Mouse (Mus musculus): ENCODE results near the gene Tas1r1. TPM values are rescaled to one million over a fixed set of nuclear protein-coding genes. Genes with fewer than 3 reads are reported as not detected.
"Not testable (repeated sequence)": the region's sequence is repeated elsewhere in the genome, so short reads cannot be mapped to it uniquely, and the experiment has no call there.

Gene Tas1r1
- polyA plus RNA-seq, 1 experiment from 2014 or later: 1.2 TPM

GRCm38 (mm10) chr4:152036464-152036863, 1.9 kb downstream of the Tas1r1 start:
- H3K9me3 ChIP-seq (ENCODE audit: control insufficient read depth, low read length); H3K27ac ChIP-seq (replicated peaks; ENCODE audit: low read depth, low read length); H3K27me3 ChIP-seq (ENCODE audit: control insufficient read depth, insufficient read depth, low read length); H3K4me2 ChIP-seq (ENCODE audit: low read length); H3K36me3 ChIP-seq (ENCODE audit: control insufficient read depth, insufficient read depth, low read length); H3K9ac ChIP-seq (replicated peaks; ENCODE audit: low read length); H3K4me1 ChIP-seq (ENCODE audit: control insufficient read depth, insufficient read depth, low read length); DNase-seq; H3K4me3 ChIP-seq (replicated peaks; ENCODE audit: low read depth, low read length); ATAC-seq (ENCODE audit: low FRiP score, low TSS enrichment): not testable (repeated sequence)
- WGBS: 92% methylated on average over 6 of the region's 6 CpGs

GRCm38 (mm10) chr4:152032922-152033321, 5.4 kb downstream of the Tas1r1 start:
- H3K27ac ChIP-seq (replicated peaks; ENCODE audit: low read depth, low read length): no peak overlapping the region
- no peak for DNase-seq
- no peaks in the 10 kb centered on the region for H3K27me3 ChIP-seq (ENCODE audit: control insufficient read depth, insufficient read depth, low read length)
- H3K4me3 ChIP-seq (replicated peaks; ENCODE audit: low read depth, low read length): no peak overlapping the region
- no peaks in the 10 kb centered on the region for H3K9me3 ChIP-seq (ENCODE audit: control insufficient read depth, low read length)
- H3K4me1 ChIP-seq (ENCODE audit: control insufficient read depth, insufficient read depth, low read length): peaks cover 10% of the 10 kb centered on the region
- ATAC-seq (ENCODE audit: low FRiP score, low TSS enrichment): no peak
- H3K9ac ChIP-seq (replicated peaks; ENCODE audit: low read length): no peak overlapping the region
- WGBS: 91% methylated on average over 13 of the region's 13 CpGs
- no peaks in the 10 kb centered on the region for H3K36me3 ChIP-seq (ENCODE audit: control insufficient read depth, insufficient read depth, low read length)
- no peak overlapping the region for H3K4me2 ChIP-seq (ENCODE audit: low read length)

- no peak overlapping the region for H3K4me3 ChIP-seq (replicated peaks; ENCODE audit: low read depth, low read length)
- H3K27ac ChIP-seq (replicated peaks; ENCODE audit: low read depth, low read length): no peak overlapping the region
- no peak for ATAC-seq (ENCODE audit: low FRiP score, low TSS enrichment)
- no peaks in the 10 kb centered on the region for H3K9me3 ChIP-seq (ENCODE audit: control insufficient read depth, low read length)
- no peaks in the 10 kb centered on the region for H3K36me3 ChIP-seq (ENCODE audit: control insufficient read depth, insufficient read depth, low read length)
- H3K4me2 ChIP-seq (ENCODE audit: low read length): 0 out of 2 replicates have a peak overlapping the region, but pooled peaks have one; percentile 8
- no peak overlapping the region for H3K9ac ChIP-seq (replicated peaks; ENCODE audit: low read length)
- H3K27me3 ChIP-seq (ENCODE audit: control insufficient read depth, insufficient read depth, low read length): no peaks in the 10 kb centered on the region
- 69% methylated on average over 4 of the region's 4 CpGs for WGBS
- H3K4me1 ChIP-seq (ENCODE audit: control insufficient read depth, insufficient read depth, low read length): peaks cover 29% of the 10 kb centered on the region
- peak; percentile 57 for DNase-seq
These were observed 8.4 kb downstream of the Tas1r1 start for GRCm38 (mm10) chr4:152029997-152030396.

- WGBS: 34% methylated on average over 5 of the region's 5 CpGs
- Histone ChIP-seq H3K4me2 (ENCODE audit: low read length) (no peak overlapping the region), H3K9me3 (ENCODE audit: control insufficient read depth, low read length) (no peaks in the 10 kb centered on the region), H3K27me3 (ENCODE audit: control insufficient read depth, insufficient read depth, low read length) (no peaks in the 10 kb centered on the region), H3K36me3 (ENCODE audit: control insufficient read depth, insufficient read depth, low read length) (no peaks in the 10 kb centered on the region), H3K4me3 (replicated peaks; ENCODE audit: low read depth, low read length) (no peak overlapping the region), H3K27ac (replicated peaks; ENCODE audit: low read depth, low read length) (no peak overlapping the region), H3K4me1 (ENCODE audit: control insufficient read depth, insufficient read depth, low read length) (peaks cover 29% of the 10 kb centered on the region), H3K9ac (replicated peaks; ENCODE audit: low read length) (no peak overlapping the region)
- DNase-seq (no peak), ATAC-seq (ENCODE audit: low FRiP score, low TSS enrichment) (no peak)
These were observed 9.3 kb downstream of the Tas1r1 start for GRCm38 (mm10) chr4:152029087-152029486.

- no peaks in the 10 kb centered on the region for H3K9me3 ChIP-seq (ENCODE audit: control insufficient read depth, low read length)
- DNase-seq (no peak), ATAC-seq (ENCODE audit: low FRiP score, low TSS enrichment) (no peak)
- H3K4me2 ChIP-seq (ENCODE audit: low read length): peak overlapping the region; percentile 96
- H3K27me3 ChIP-seq (ENCODE audit: control insufficient read depth, insufficient read depth, low read length): no peaks in the 10 kb centered on the region
- peaks cover 4% of the 10 kb centered on the region for H3K36me3 ChIP-seq (ENCODE audit: control insufficient read depth, insufficient read depth, low read length)
- peaks cover 29% of the 10 kb centered on the region for H3K4me1 ChIP-seq (ENCODE audit: control insufficient read depth, insufficient read depth, low read length)
- 66% methylated on average over 15 of the region's 15 CpGs for WGBS
- H3K9ac ChIP-seq (replicated peaks; ENCODE audit: low read length): peak overlapping the region; percentile 60
- no peak overlapping the region for H3K27ac ChIP-seq (replicated peaks; ENCODE audit: low read depth, low read length)
- H3K4me3 ChIP-seq (replicated peaks; ENCODE audit: low read depth, low read length): peak overlapping the region; percentile 60
These were observed 9.9 kb downstream of the Tas1r1 start for GRCm38 (mm10) chr4:152028456-152028855.

- Histone ChIP-seq H3K27ac (replicated peaks; ENCODE audit: low read depth, low read length) (peak within 1 kb of the TSS; percentile 55), H3K9ac (replicated peaks; ENCODE audit: low read length) (peak within 1 kb of the TSS; percentile 69), H3K36me3 (ENCODE audit: control insufficient read depth, insufficient read depth, low read length) (peaks cover 13% of the 10 kb centered on the region), H3K4me3 (replicated peaks; ENCODE audit: low read depth, low read length) (peak within 1 kb of the TSS; percentile 60), H3K9me3 (ENCODE audit: control insufficient read depth, low read length) (no peaks in the 10 kb centered on the region), H3K4me2 (ENCODE audit: low read length) (peak within 1 kb of the TSS; percentile 96), H3K4me1 (ENCODE audit: control insufficient read depth, insufficient read depth, low read length) (peaks cover 29% of the 10 kb centered on the region), H3K27me3 (ENCODE audit: control insufficient read depth, insufficient read depth, low read length) (no peaks in the 10 kb centered on the region)
- DNase-seq (peak; percentile 99), ATAC-seq (ENCODE audit: low FRiP score, low TSS enrichment) (peak; percentile 97)
- 1% methylated on average over 35 of the region's 35 CpGs for WGBS
These were observed 10.8 kb downstream of the Tas1r1 start, which contains the start of gene Zbtb48 for GRCm38 (mm10) chr4:152027524-152027923. Zbtb48 (minus strand) TSS chr4:152027671.

GRCm38 (mm10) chr4:152026751-152027508, 11.4 kb downstream of the Tas1r1 start:
- peaks cover 29% of the 10 kb centered on the region for H3K4me1 ChIP-seq (ENCODE audit: control insufficient read depth, insufficient read depth, low read length)
- H3K9ac ChIP-seq (replicated peaks; ENCODE audit: low read length): peak overlapping the region; percentile 69
- peak overlapping the region; percentile 55 for H3K27ac ChIP-seq (replicated peaks; ENCODE audit: low read depth, low read length)
- peak overlapping the region; percentile 96 for H3K4me2 ChIP-seq (ENCODE audit: low read length)
- no peaks in the 10 kb centered on the region for H3K9me3 ChIP-seq (ENCODE audit: control insufficient read depth, low read length)
- DNase-seq: no peak
- WGBS: 2% methylated on average over 41 of the region's 41 CpGs
- no peaks in the 10 kb centered on the region for H3K27me3 ChIP-seq (ENCODE audit: control insufficient read depth, insufficient read depth, low read length)
- ATAC-seq (ENCODE audit: low FRiP score, low TSS enrichment): peak; percentile 53
- H3K4me3 ChIP-seq (replicated peaks; ENCODE audit: low read depth, low read length): peak overlapping the region; percentile 60
- peaks cover 19% of the 10 kb centered on the region for H3K36me3 ChIP-seq (ENCODE audit: control insufficient read depth, insufficient read depth, low read length)

GRCm38 (mm10) chr4:152024525-152024924, 13.8 kb downstream of the Tas1r1 start:
- no peak for DNase-seq
- Histone ChIP-seq H3K4me2 (ENCODE audit: low read length) (no peak overlapping the region), H3K27me3 (ENCODE audit: control insufficient read depth, insufficient read depth, low read length) (no peaks in the 10 kb centered on the region), H3K9me3 (ENCODE audit: control insufficient read depth, low read length) (no peaks in the 10 kb centered on the region), H3K27ac (replicated peaks; ENCODE audit: low read depth, low read length) (no peak overlapping the region), H3K36me3 (ENCODE audit: control insufficient read depth, insufficient read depth, low read length) (peaks cover 42% of the 10 kb centered on the region), H3K4me3 (replicated peaks; ENCODE audit: low read depth, low read length) (no peak overlapping the region), H3K9ac (replicated peaks; ENCODE audit: low read length) (no peak overlapping the region), H3K4me1 (ENCODE audit: control insufficient read depth, insufficient read depth, low read length) (peaks cover 29% of the 10 kb centered on the region)
- no peak for ATAC-seq (ENCODE audit: low FRiP score, low TSS enrichment)
- WGBS: 93% methylated on average over 11 of the region's 11 CpGs

GRCm38 (mm10) chr4:152022506-152022905, 15.9 kb downstream of the Tas1r1 start:
- H3K9ac ChIP-seq (replicated peaks; ENCODE audit: low read length): no peak overlapping the region
- H3K36me3 ChIP-seq (ENCODE audit: control insufficient read depth, insufficient read depth, low read length): peaks cover 54% of the 10 kb centered on the region
- no peak overlapping the region for H3K4me2 ChIP-seq (ENCODE audit: low read length)
- H3K4me1 ChIP-seq (ENCODE audit: control insufficient read depth, insufficient read depth, low read length): peaks cover 18% of the 10 kb centered on the region
- DNase-seq (no peak), ATAC-seq (ENCODE audit: low FRiP score, low TSS enrichment) (no peak)
- no peaks in the 10 kb centered on the region for H3K27me3 ChIP-seq (ENCODE audit: control insufficient read depth, insufficient read depth, low read length)
- H3K27ac ChIP-seq (replicated peaks; ENCODE audit: low read depth, low read length): no peak overlapping the region
- no peak overlapping the region for H3K4me3 ChIP-seq (replicated peaks; ENCODE audit: low read depth, low read length)
- no peaks in the 10 kb centered on the region for H3K9me3 ChIP-seq (ENCODE audit: control insufficient read depth, low read length)
- WGBS: 94% methylated on average over 8 of the region's 8 CpGs

Measured in midbrain, embryonic 14.5 days (tissue).